Mouse (Mus musculus) ovary, adult 10 weeks (tissue): Measurements from ENCODE around the gene Olfr1330. TPM values are rescaled to one million over a fixed set of nuclear protein-coding genes. Genes with fewer than 3 reads are reported as not detected.

Source experiments
- polyA plus RNA-seq: library from polyadenylated mRNA; stranded (reverse); fragments of 350-450 nt; fragmentation: Illumina TruSeq; extraction: RNeasy Lipid Tissue Mini Kit (QIAGEN cat#74804); gene quantifications from one replicate; pipeline ENCODE4 v1.2.3, GENCODE M21; 2014

Olfr1330 gene
- polyA plus RNA-seq, result not detected

DNA sequence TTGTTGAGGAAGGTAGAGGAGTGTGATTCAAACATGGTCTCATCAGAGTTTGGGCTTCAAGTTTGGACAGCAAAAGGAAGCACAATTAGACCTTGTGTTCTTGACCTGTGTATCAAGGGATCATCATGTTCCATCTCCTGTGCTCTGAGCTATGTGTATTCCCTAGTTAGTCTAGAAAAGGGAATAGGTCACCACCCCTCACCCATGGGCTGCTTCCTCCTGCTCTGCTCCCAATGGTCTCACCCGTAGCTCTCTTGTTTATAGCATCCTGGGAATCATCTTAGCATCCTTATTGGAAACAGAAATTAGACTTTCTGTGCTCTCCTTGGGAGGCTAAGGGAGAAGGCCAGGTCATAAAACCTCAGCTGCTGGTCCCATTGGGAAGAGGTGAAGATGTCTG, at the start of gene Olfr1330:
Gene Olfr1330 (plus strand): TSS at position 301 of the 400 bp plus-strand sequence.

DNA sequence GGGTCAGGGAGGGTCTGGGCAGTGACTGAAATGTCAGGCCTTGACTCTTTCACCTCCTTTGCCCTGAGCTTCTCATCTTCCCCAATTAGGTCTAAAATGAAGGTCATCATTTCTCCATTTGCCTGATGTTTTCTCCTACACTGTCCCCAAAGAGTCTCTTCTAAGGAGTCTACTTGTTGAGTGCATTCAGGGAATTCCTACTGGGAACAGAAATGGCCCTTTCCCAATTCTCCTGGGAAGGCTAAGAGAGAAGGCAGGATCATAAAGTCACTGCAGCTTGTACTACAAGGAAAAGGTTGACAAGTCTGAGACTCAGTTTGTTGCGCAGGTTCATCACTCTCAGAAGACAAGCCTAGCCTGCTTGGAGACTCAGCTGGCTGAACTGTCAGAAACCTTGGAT, 24.0 kb upstream of the Olfr1330 start, which contains the start of gene Olfr1331:
Gene Olfr1331 (plus strand): TSS at position 301 of the 400 bp plus-strand sequence.

DNA sequence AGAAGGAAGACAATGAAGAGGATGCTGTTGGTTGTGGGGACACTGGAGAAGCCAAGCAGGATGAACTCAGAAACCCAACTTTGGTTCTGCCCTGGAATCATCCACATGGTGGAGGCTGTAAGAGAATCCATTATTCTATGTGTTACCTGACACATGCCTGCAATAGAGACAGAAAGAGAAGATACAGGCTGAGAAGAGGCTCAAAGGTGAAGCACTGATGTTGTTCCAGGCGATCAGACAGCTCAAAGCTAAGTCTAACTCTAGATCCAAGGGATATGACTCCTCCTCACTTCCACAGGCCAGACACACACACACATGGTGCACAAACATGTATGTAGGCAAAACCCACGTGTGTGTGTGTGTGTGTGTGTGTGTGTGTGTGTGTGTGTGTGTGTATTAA, 29.0 kb downstream of the Olfr1330 start, which contains the start of gene Olfr1329:
Gene Olfr1329 (minus strand): TSS at position 101 of the 400 bp plus-strand sequence.

DNA sequence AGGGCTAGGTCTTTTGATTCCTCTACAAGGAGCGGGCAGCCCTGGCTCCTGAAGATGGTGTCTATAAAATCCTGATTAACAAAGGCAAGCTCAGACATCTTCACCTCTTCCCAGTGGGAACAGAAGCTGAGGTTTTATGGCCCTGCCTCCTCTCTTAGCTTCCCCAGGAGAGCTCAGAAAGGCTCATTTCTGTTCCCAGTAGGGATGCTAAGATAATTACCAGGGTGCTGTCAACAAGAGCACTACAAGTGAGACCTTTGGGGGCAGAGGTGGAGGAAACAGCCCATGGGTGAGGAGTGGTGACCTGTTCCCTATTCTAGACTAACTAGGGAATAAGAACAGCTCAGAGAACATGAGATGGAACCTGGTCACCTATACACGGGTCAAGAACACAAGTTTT, 50.1 kb downstream of the Olfr1330 start, which contains the start of gene Olfr1328:
Gene Olfr1328 (minus strand): TSS at position 101 of the 400 bp plus-strand sequence.

Other genes with a start within 250 kb of the Olfr1330 start
- gene Olfr62, start 229.6 kb upstream of the Olfr1330 start, polyA plus RNA-seq, result not detected
- gene Olfr1342, start 195.8 kb upstream of the Olfr1330 start, polyA plus RNA-seq, result not detected
- not detected for gene Olfr1341, start 185.1 kb upstream of the Olfr1330 start, polyA plus RNA-seq
- gene Olfr1340, start 168.5 kb upstream of the Olfr1330 start, polyA plus RNA-seq, result not detected
- gene Olfr1339, start 156.4 kb upstream of the Olfr1330 start, polyA plus RNA-seq, result not detected
- not detected for gene Olfr1338, start 129.9 kb upstream of the Olfr1330 start, polyA plus RNA-seq
- gene Olfr1337, start 106.0 kb upstream of the Olfr1330 start, polyA plus RNA-seq, result not detected
- gene Olfr1335, start 78.7 kb upstream of the Olfr1330 start, polyA plus RNA-seq, result not detected
- gene Olfr1333, start 52.3 kb upstream of the Olfr1330 start, polyA plus RNA-seq, result not detected
- not detected for gene Olfr1331, start 23.9 kb upstream of the Olfr1330 start, polyA plus RNA-seq
- gene Olfr1329, start 28.9 kb downstream of the Olfr1330 start, polyA plus RNA-seq, result not detected
- not detected for gene Olfr1328, start 50.0 kb downstream of the Olfr1330 start, polyA plus RNA-seq
- gene Lao1, start 73.0 kb downstream of the Olfr1330 start, polyA plus RNA-seq, result 0.43 TPM
- gene Slc2a1, start 220.1 kb downstream of the Olfr1330 start, polyA plus RNA-seq, result 5.2 TPM